Mouse (Mus musculus) MEL (cell line): Measurements from ENCODE around the gene Ptms. TPM values are rescaled to one million over a fixed set of nuclear protein-coding genes. Genes with fewer than 3 reads are reported as not detected.

ENCODE experiments used
- DNase-seq: peaks from one replicate; pipeline ENCODE4 v3.0.0; 2011; ENCODE audit warnings: low read depth, low spot score
- H3K27ac ChIP-seq: 2 replicates; pipeline ENCODE4 v1.5.1; 2012; ENCODE audit warnings: low read depth, mild to moderate bottlenecking, control low read depth, low read length, moderate library complexity; ENCODE audit not compliant: control insufficient read depth
- H3K27me3 ChIP-seq, 2 experiments: fragments of 150-350 bp in 1 of 2; sonication (generic) in 1 of 2; 2 replicates each; pipeline ENCODE4 v1.6.1; 2012; ENCODE audit warnings: low read length in 2 of 2, mild to moderate bottlenecking in 2 of 2, improper control_type of control experiment in 1 of 2, moderate library complexity in 1 of 2; ENCODE audit not compliant: insufficient read depth in 2 of 2, control insufficient read depth in 1 of 2
- H3K36me3 ChIP-seq, 2 experiments: 2 replicates each; pipeline ENCODE4 v1.6.1; 2012 to 2014; ENCODE audit warnings: low read length in 2 of 2, improper control_type of control experiment in 1 of 2, inconsistent platforms in 1 of 2, mild to moderate bottlenecking in 1 of 2; ENCODE audit not compliant: insufficient read depth in 2 of 2, control insufficient read depth in 1 of 2
- H3K4me1 ChIP-seq, 2 experiments: fragments of 150-350 bp in 1 of 2; sonication (generic) in 1 of 2; 2 replicates each; pipeline ENCODE4 v1.6.1; 2012; ENCODE audit warnings: low read length in 2 of 2, improper control_type of control experiment in 1 of 2, mild to moderate bottlenecking in 1 of 2; ENCODE audit not compliant: insufficient read depth in 2 of 2, control insufficient read depth in 1 of 2
- H3K4me3 ChIP-seq, 2 experiments: fragments of 150-350 bp in 1 of 2; sonication (generic) in 1 of 2; 2 replicates each; pipeline ENCODE4 v1.5.1; 2012; ENCODE audit warnings: low read depth in 2 of 2, low read length in 2 of 2, mild to moderate bottlenecking in 2 of 2, moderate library complexity in 2 of 2, control low read depth in 1 of 2, improper control_type of control experiment in 1 of 2; ENCODE audit not compliant: control insufficient read depth in 1 of 2, insufficient read depth in 1 of 2
- H3K79me2 ChIP-seq: 2 replicates; pipeline ENCODE4 v1.6.1; 2012; ENCODE audit warnings: mild to moderate bottlenecking, low read length, moderate library complexity; ENCODE audit not compliant: control insufficient read depth, poor library complexity, insufficient read depth
- H3K9ac ChIP-seq: 2 replicates; pipeline ENCODE4 v1.6.1; 2012; ENCODE audit warnings: low read depth, mild to moderate bottlenecking, control low read depth, low read length, moderate library complexity; ENCODE audit not compliant: control insufficient read depth, poor library complexity, severe bottlenecking
- H3K9me3 ChIP-seq: fragments of 150-350 bp; sonication (generic); replicated peaks from 2 replicates; pipeline ENCODE4 v1.6.1; 2012; ENCODE audit warnings: mild to moderate bottlenecking, low read length, improper control_type of control experiment, moderate library complexity; ENCODE audit not compliant: insufficient read depth
- CHD1 ChIP-seq: IDR thresholded peaks from 2 replicates; pipeline ENCODE4 v1.6.1; 2012; ENCODE audit warnings: low read depth, mild to moderate bottlenecking, inconsistent platforms, low read length, improper control_type of control experiment
- CTCF ChIP-seq, 3 experiments: IDR thresholded peaks in 2 of 3; conservative IDR thresholded peaks in 1 of 3; 2 replicates each; pipeline ENCODE4 v1.5.1; 2011 to 2012; ENCODE audit warnings: low read length in 3 of 3, low read depth in 2 of 3, mild to moderate bottlenecking in 2 of 3, improper control_type of control experiment in 1 of 3, inconsistent platforms in 1 of 3, mixed read lengths in 1 of 3, moderate library complexity in 1 of 3; ENCODE audit not compliant: control insufficient read depth in 1 of 3, insufficient read depth in 1 of 3, poor library complexity in 1 of 3, severe bottlenecking in 1 of 3
- ETS1 ChIP-seq: IDR thresholded peaks from 2 replicates; pipeline ENCODE4 v1.6.1; 2012; ENCODE audit warnings: low read depth, mild to moderate bottlenecking, inconsistent platforms, low read length, improper control_type of control experiment, moderate library complexity
- GABPA ChIP-seq: IDR thresholded peaks from 2 replicates; pipeline ENCODE4 v1.6.1; 2012; ENCODE audit warnings: low read depth, mild to moderate bottlenecking, inconsistent platforms, low read length, improper control_type of control experiment, moderate library complexity
- GATA1 ChIP-seq: IDR thresholded peaks from 2 replicates; pipeline ENCODE4 v1.6.1; 2011; ENCODE audit warnings: low read depth, low read length, improper control_type of control experiment
- HCFC1 ChIP-seq: IDR thresholded peaks from 2 replicates; pipeline ENCODE4 v1.6.1; 2012; ENCODE audit warnings: low read depth, mild to moderate bottlenecking, inconsistent platforms, low read length, improper control_type of control experiment, moderate library complexity
- KAT2A ChIP-seq: conservative IDR thresholded peaks from 2 replicates; pipeline ENCODE4 v1.6.1; 2012; ENCODE audit warnings: low read depth, low read length, improper control_type of control experiment, inconsistent platforms
- MAFK ChIP-seq: IDR thresholded peaks from 2 replicates; pipeline ENCODE4 v1.6.1; 2011; ENCODE audit warnings: low read depth, mild to moderate bottlenecking, low read length, improper control_type of control experiment, borderline replicate concordance
- MAZ ChIP-seq: IDR thresholded peaks from 2 replicates; pipeline ENCODE4 v1.6.1; 2012; ENCODE audit warnings: low read depth, mild to moderate bottlenecking, inconsistent platforms, low read length, improper control_type of control experiment
- MEF2A ChIP-seq: IDR thresholded peaks from 2 replicates; pipeline ENCODE4 v1.6.1; 2014; ENCODE audit warnings: low read depth, mild to moderate bottlenecking, inconsistent platforms, low read length, improper control_type of control experiment; ENCODE audit not compliant: poor library complexity, insufficient replicate concordance, severe bottlenecking; ENCODE audit errors: extremely low read depth
- MXI1 ChIP-seq: IDR thresholded peaks from 2 replicates; pipeline ENCODE4 v1.6.1; 2011; ENCODE audit warnings: mild to moderate bottlenecking, low read depth, low read length, improper control_type of control experiment
- MYC ChIP-seq: IDR thresholded peaks from 2 replicates; pipeline ENCODE4 v1.6.1; 2011; ENCODE audit warnings: low read depth, mild to moderate bottlenecking, low read length, improper control_type of control experiment, moderate library complexity
- POLR2AphosphoS5 ChIP-seq: IDR thresholded peaks from 2 replicates; pipeline ENCODE4 v1.6.1; 2012; ENCODE audit warnings: low read depth, borderline replicate concordance, mild to moderate bottlenecking, inconsistent platforms, low read length, moderate library complexity, mixed read lengths
- RAD21 ChIP-seq: IDR thresholded peaks from 2 replicates; pipeline ENCODE4 v1.6.1; 2011; ENCODE audit warnings: mild to moderate bottlenecking, low read depth, low read length, improper control_type of control experiment
- RCOR1 ChIP-seq: IDR thresholded peaks from 2 replicates; pipeline ENCODE4 v1.6.1; 2012; ENCODE audit warnings: low read depth, mild to moderate bottlenecking, inconsistent platforms, low read length, improper control_type of control experiment
- SIN3A ChIP-seq: IDR thresholded peaks from 2 replicates; pipeline ENCODE4 v1.6.1; 2012; ENCODE audit warnings: low read length, improper control_type of control experiment, inconsistent platforms
- SMC3 ChIP-seq: IDR thresholded peaks from 2 replicates; pipeline ENCODE4 v1.6.1; 2011; ENCODE audit warnings: low read depth, low read length, improper control_type of control experiment
- TAL1 ChIP-seq: IDR thresholded peaks from 2 replicates; pipeline ENCODE4 v1.6.1; 2012; ENCODE audit warnings: mild to moderate bottlenecking, inconsistent platforms, low read length, moderate library complexity, mixed read lengths
- TBP ChIP-seq: IDR thresholded peaks from 2 replicates; pipeline ENCODE4 v1.8.0; 2011; ENCODE audit warnings: low read depth, low read length, improper control_type of control experiment
- USF1 ChIP-seq: IDR thresholded peaks from 2 replicates; pipeline ENCODE4 v1.6.1; 2014; ENCODE audit warnings: low read depth, mild to moderate bottlenecking, inconsistent platforms, low read length, improper control_type of control experiment, moderate library complexity
- ZC3H11A ChIP-seq: IDR thresholded peaks from 2 replicates; pipeline ENCODE4 v1.6.1; 2012; ENCODE audit warnings: low read depth, mild to moderate bottlenecking, inconsistent platforms, low read length, improper control_type of control experiment
- polyA plus RNA-seq, 2 experiments: library from polyadenylated mRNA; stranded (reverse) in 1 of 2; unstranded in 1 of 2; fragments of >175 nt in 1 of 2; fragments of >200 nt in 1 of 2; gene quantifications; 2 replicates each; pipeline versions ENCODE4 v1.2.1 to v1.2.4; 2012; ENCODE audit warnings: low replicate concordance in 2 of 2, low read depth in 1 of 2; ENCODE audit not compliant: insufficient read length in 2 of 2, insufficient read depth in 1 of 2, missing spikeins in 1 of 2
- total RNA-seq: library from RNA; depleted of rRNA; stranded (reverse); fragments of 300-350 nt; gene quantifications from 2 replicates; pipeline ENCODE4 v1.2.3, GENCODE M21; 2012

Gene Ptms
- total and polyA plus RNA-seq, 3 experiments = 31.8 to 177 TPM; not detected in 1

GRCm38 (mm10) chr6:124907767-124908166 is 12.1 kb downstream of the Ptms start:
- Histone ChIP-seq H3K27me3 (no peaks in the 10 kb centered on the region), H3K9me3 (no peaks in the 10 kb centered on the region), H3K27ac (no peak overlapping the region), H3K4me3 (no peak overlapping the region), H3K36me3 (peaks cover 0 to 4% of the 10 kb centered on the region in 2 experiments; a peak in 2 of 4 replicates), H3K9ac (no peak overlapping the region), H3K4me1 (peaks cover 0 to 8% of the 10 kb centered on the region in 2 experiments; a peak in 3 of 4 replicates), H3K79me2 (peaks cover 2% of the 10 kb centered on the region; the same call in 1 of the 2 replicates)
- no peak for DNase-seq
- no peak for TF ChIP-seq TBP
- TF ChIP-seq SMC3 = no peak
- TF ChIP-seq POLR2AphosphoS5 = no peak
- TF ChIP-seq GATA1 = no peak
- TF ChIP-seq RCOR1 = no peak
- TF ChIP-seq MAFK = no peak
- no peak for TF ChIP-seq MYC
- TF ChIP-seq SIN3A = no peak
- TF ChIP-seq TAL1 = no peak
- TF ChIP-seq USF1 = no peak
- TF ChIP-seq KAT2A = no peak
- no peak for TF ChIP-seq MEF2A
- TF ChIP-seq RAD21 = no peak
- no peak for TF ChIP-seq ETS1
- TF ChIP-seq GABPA = no peak
- TF ChIP-seq MXI1 = no peak
- no peak for TF ChIP-seq ZC3H11A

DNA sequence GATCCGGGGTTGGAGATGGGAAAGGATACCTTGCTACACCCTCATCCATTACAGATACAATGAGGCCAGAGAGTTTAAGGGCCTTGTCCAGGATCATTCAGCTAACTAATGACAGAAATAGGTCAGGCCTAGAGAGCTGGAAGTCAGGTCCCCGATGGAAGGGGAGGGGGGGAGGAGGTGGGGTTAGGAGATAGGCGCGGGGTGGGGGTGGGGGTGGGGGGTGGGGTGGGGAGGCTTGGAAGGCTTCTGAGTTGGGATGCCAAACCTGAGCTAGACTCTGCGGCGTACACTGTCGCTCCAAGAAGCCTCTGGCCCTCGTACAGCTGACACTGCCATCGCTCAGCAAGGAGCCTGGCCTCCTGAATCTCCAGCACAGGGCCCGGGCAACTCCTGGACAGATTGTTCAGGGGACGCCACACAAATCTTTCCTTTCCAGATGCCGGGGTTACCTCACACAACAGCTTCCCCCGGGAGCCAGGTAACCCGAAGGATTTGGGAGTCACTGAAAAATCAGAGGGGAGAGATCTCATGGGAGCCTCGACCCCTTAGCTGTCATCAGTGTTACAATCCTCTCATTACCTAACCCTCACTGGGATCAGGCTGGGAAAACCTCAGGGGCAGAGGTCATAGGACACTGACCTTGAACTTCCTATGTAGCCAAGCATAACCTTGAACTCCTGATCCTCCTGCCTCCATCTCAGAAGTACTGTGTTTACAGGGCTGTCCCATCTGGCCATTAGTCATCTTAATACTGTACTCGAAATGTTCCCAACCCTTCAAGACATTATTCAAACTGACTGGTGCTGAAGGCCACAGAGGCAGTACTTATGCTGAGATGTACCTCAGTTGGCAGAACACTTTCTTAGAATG is 14.7 kb downstream of the Ptms start:
- no peak overlapping the region for H3K27ac ChIP-seq
- H3K9ac ChIP-seq = no peak overlapping the region
- peaks cover 2% of the 10 kb centered on the region; the same call in 1 of the 2 replicates for H3K79me2 ChIP-seq
- no peaks in the 10 kb centered on the region; a peak in 1 of 4 replicates for H3K36me3 ChIP-seq
- no peak overlapping the region for H3K4me3 ChIP-seq
- H3K27me3 ChIP-seq = no peaks in the 10 kb centered on the region
- H3K4me1 ChIP-seq = peaks cover 0 to 5% of the 10 kb centered on the region in 2 experiments; a peak in 3 of 4 replicates
- no peaks in the 10 kb centered on the region for H3K9me3 ChIP-seq
- TF ChIP-seq HCFC1 (no peak), MAZ (no peak), KAT2A (no peak), CTCF (IDR thresholded peaks at IDR 0.05 in 2 of 3, conservative IDR thresholded peaks at IDR 0.05 in 1 of 3; ENCODE audit: control insufficient read depth in 1 of 3, insufficient read depth in 1 of 3, low read depth in 2 of 3, low read length in 3 of 3, poor library complexity in 1 of 3, severe bottlenecking in 1 of 3) (no peak), TBP (no peak), CHD1 (no peak)
- DNase-seq = no peak
